Mouse (Mus musculus) forebrain, embryonic 12.5 days (tissue): ENCODE data around the gene Ubald1. TPM values are rescaled to one million over a fixed set of nuclear protein-coding genes. Genes with fewer than 3 reads are reported as not detected.

Source experiments
- ATAC-seq: fragments of 200-750 bp; cut with Nextera tagmentation; 2 replicates; pipeline ENCODE4 v1.8.0; 2017; ENCODE audit warnings: moderate TSS enrichment; ENCODE audit not compliant: low FRiP score
- H3K27ac ChIP-seq: fragments of 300-500 bp; sonication (generic); 2 replicates; pipeline ENCODE4 v1.5.1; 2016; ENCODE audit warnings: mild to moderate bottlenecking
- H3K27me3 ChIP-seq: fragments of 300-500 bp; sonication (generic); 2 replicates; pipeline ENCODE4 v1.6.1; 2016; ENCODE audit warnings: mild to moderate bottlenecking
- H3K36me3 ChIP-seq: fragments of 300-500 bp; sonication (generic); replicated peaks from 2 replicates; pipeline ENCODE4 v1.6.1; 2016; ENCODE audit warnings: mild to moderate bottlenecking
- H3K4me1 ChIP-seq: fragments of 300-500 bp; sonication (generic); 2 replicates; pipeline ENCODE4 v1.6.1; 2016
- H3K4me2 ChIP-seq: fragments of 300-500 bp; sonication (generic); 2 replicates; pipeline ENCODE4 v1.6.1; 2016; ENCODE audit warnings: mild to moderate bottlenecking, moderate library complexity
- H3K4me3 ChIP-seq: fragments of 300-500 bp; sonication (generic); replicated peaks from 2 replicates; pipeline ENCODE4 v1.5.1; 2016; ENCODE audit warnings: mild to moderate bottlenecking
- H3K9ac ChIP-seq: fragments of 300-500 bp; sonication (generic); 2 replicates; pipeline ENCODE4 v1.6.1; 2016; ENCODE audit warnings: mild to moderate bottlenecking
- H3K9me3 ChIP-seq: fragments of 300-500 bp; sonication (generic); 2 replicates; pipeline ENCODE4 v1.6.1; 2016
- whole genome bisulfite sequencing: fragments of 180-500 bp; shearing (Covaris S2); methylation state at CpG from one replicate; pipeline ENCODE4 v1.1.7; 2016; 5-methylcytosine and 5-hydroxymethylcytosine counted together
- polyA plus RNA-seq: library from polyadenylated mRNA; unstranded; fragments of >200 nt; fragmentation: Nextera tagmentation; extraction: Ambion mirVana; gene quantifications from 2 replicates; pipeline ENCODE4 v1.2.1, GENCODE M21; 2016

Ubald1 gene
- polyA plus RNA-seq, 1 experiment from 2014 or later = 23.8 TPM

- H3K9me3 ChIP-seq = no peaks in the 10 kb centered on the region
- H3K4me3 ChIP-seq = no peak overlapping the region
- no peak for ATAC-seq
- no peaks in the 10 kb centered on the region for H3K27me3 ChIP-seq
- H3K36me3 ChIP-seq = peaks cover 52% of the 10 kb centered on the region
- WGBS = 96% methylated on average over 8 of the region's 8 CpGs
- H3K4me2 ChIP-seq = no peak overlapping the region
- H3K9ac ChIP-seq = no peak overlapping the region
- peaks cover 3% of the 10 kb centered on the region; the same call in 1 of the 2 replicates for H3K4me1 ChIP-seq
- H3K27ac ChIP-seq = no peak overlapping the region
These were observed 30.6 kb upstream of the Ubald1 start for GRCm38 (mm10) chr16:4910758-4911157.

GRCm38 (mm10) chr16:4909745-4910144 is 29.6 kb upstream of the Ubald1 start:
- Histone ChIP-seq H3K4me2 (no peak overlapping the region), H3K4me3 (no peak overlapping the region), H3K9ac (no peak overlapping the region), H3K27me3 (no peaks in the 10 kb centered on the region), H3K27ac (no peak overlapping the region), H3K9me3 (no peaks in the 10 kb centered on the region), H3K4me1 (peaks cover 3% of the 10 kb centered on the region; the same call in 1 of the 2 replicates), H3K36me3 (peaks cover 45% of the 10 kb centered on the region)
- no peak for ATAC-seq
- 95% methylated on average over 2 of the region's 2 CpGs for WGBS

- Histone ChIP-seq H3K4me2 (no peak overlapping the region), H3K36me3 (peaks cover 45% of the 10 kb centered on the region), H3K4me3 (no peak overlapping the region), H3K4me1 (no peaks in the 10 kb centered on the region), H3K9ac (no peak overlapping the region), H3K27me3 (no peaks in the 10 kb centered on the region), H3K27ac (no peak overlapping the region), H3K9me3 (no peaks in the 10 kb centered on the region)
- ATAC-seq = no peak
- 53% methylated on average over 5 of the region's 5 CpGs for WGBS
These were observed 27.9 kb upstream of the Ubald1 start for GRCm38 (mm10) chr16:4907972-4908371.

GRCm38 (mm10) chr16:4907386-4907785 is 27.3 kb upstream of the Ubald1 start:
- Histone ChIP-seq H3K36me3 (peaks cover 40% of the 10 kb centered on the region), H3K9me3 (no peaks in the 10 kb centered on the region), H3K4me1 (no peaks in the 10 kb centered on the region), H3K27ac (no peak overlapping the region), H3K27me3 (no peaks in the 10 kb centered on the region), H3K9ac (no peak overlapping the region), H3K4me2 (no peak overlapping the region), H3K4me3 (no peak overlapping the region)
- 86% methylated on average over 2 of the region's 2 CpGs for WGBS
- ATAC-seq = no peak

GRCm38 (mm10) chr16:4906559-4906958 is 26.4 kb upstream of the Ubald1 start:
- Histone ChIP-seq H3K36me3 (peaks cover 32% of the 10 kb centered on the region), H3K27me3 (no peaks in the 10 kb centered on the region), H3K9me3 (no peaks in the 10 kb centered on the region), H3K9ac (no peak overlapping the region), H3K4me1 (no peaks in the 10 kb centered on the region), H3K27ac (no peak overlapping the region), H3K4me3 (no peak overlapping the region), H3K4me2 (no peak overlapping the region)
- ATAC-seq = no peak

GRCm38 (mm10) chr16:4905591-4905990 is 25.5 kb upstream of the Ubald1 start:
- ATAC-seq = no peak
- no peak overlapping the region for H3K27ac ChIP-seq
- peaks cover 7% of the 10 kb centered on the region; the same call in 1 of the 2 replicates for H3K4me1 ChIP-seq
- no peak overlapping the region for H3K9ac ChIP-seq
- no peaks in the 10 kb centered on the region for H3K9me3 ChIP-seq
- no peak overlapping the region for H3K4me2 ChIP-seq
- no peaks in the 10 kb centered on the region for H3K27me3 ChIP-seq
- 72% methylated on average over 1 of the region's 1 CpGs for WGBS
- H3K36me3 ChIP-seq = peaks cover 22% of the 10 kb centered on the region
- H3K4me3 ChIP-seq = no peak overlapping the region

GRCm38 (mm10) chr16:4904878-4905277 is 24.8 kb upstream of the Ubald1 start:
- no peak for ATAC-seq
- Histone ChIP-seq H3K9ac (no peak overlapping the region), H3K27ac (no peak overlapping the region), H3K9me3 (no peaks in the 10 kb centered on the region), H3K4me3 (no peak overlapping the region), H3K4me1 (peaks cover 7% of the 10 kb centered on the region; the same call in 1 of the 2 replicates), H3K36me3 (peaks cover 16% of the 10 kb centered on the region), H3K27me3 (no peaks in the 10 kb centered on the region), H3K4me2 (no peak overlapping the region)
- WGBS = 89% methylated on average over 3 of the region's 3 CpGs

- 87% methylated on average over 6 of the region's 6 CpGs for WGBS
- Histone ChIP-seq H3K9me3 (no peaks in the 10 kb centered on the region), H3K36me3 (peaks cover 4% of the 10 kb centered on the region; the same call in 1 of the 2 replicates), H3K4me1 (peaks cover 10% of the 10 kb centered on the region; the same call in 1 of the 2 replicates), H3K4me2 (no peak overlapping the region), H3K27ac (no peak overlapping the region), H3K27me3 (no peaks in the 10 kb centered on the region), H3K9ac (no peak overlapping the region), H3K4me3 (no peak overlapping the region)
- ATAC-seq = no peak
These were observed 23.5 kb upstream of the Ubald1 start for GRCm38 (mm10) chr16:4903491-4904102.

GRCm38 (mm10) chr16:4902390-4902789 is 22.3 kb upstream of the Ubald1 start:
- ATAC-seq = no peak
- Histone ChIP-seq H3K4me3 (no peak overlapping the region), H3K27ac (no peak overlapping the region), H3K9ac (no peak overlapping the region), H3K27me3 (no peaks in the 10 kb centered on the region), H3K4me1 (peaks cover 10% of the 10 kb centered on the region; the same call in 1 of the 2 replicates), H3K36me3 (peaks cover 1% of the 10 kb centered on the region; the same call in 1 of the 2 replicates), H3K9me3 (no peaks in the 10 kb centered on the region), H3K4me2 (no peak overlapping the region)
- 80% methylated on average over 2 of the region's 2 CpGs for WGBS

GRCm38 (mm10) chr16:4901167-4901566 is 21.1 kb upstream of the Ubald1 start:
- no peak overlapping the region for H3K4me3 ChIP-seq
- peaks cover 10% of the 10 kb centered on the region; the same call in 1 of the 2 replicates for H3K4me1 ChIP-seq
- H3K27ac ChIP-seq = no peak overlapping the region
- no peak overlapping the region for H3K4me2 ChIP-seq
- H3K27me3 ChIP-seq = no peaks in the 10 kb centered on the region
- H3K9me3 ChIP-seq = no peaks in the 10 kb centered on the region
- WGBS = 54% methylated on average over 7 of the region's 7 CpGs
- no peak; the same call in 1 of the 2 replicates for ATAC-seq
- no peak overlapping the region for H3K9ac ChIP-seq
- H3K36me3 ChIP-seq = no peaks in the 10 kb centered on the region

GRCm38 (mm10) chr16:4899711-4900110 is 19.6 kb upstream of the Ubald1 start:
- H3K4me1 ChIP-seq = peaks cover 10% of the 10 kb centered on the region; the same call in 1 of the 2 replicates
- 83% methylated on average over 2 of the region's 2 CpGs for WGBS
- H3K27ac ChIP-seq = no peak overlapping the region
- H3K36me3 ChIP-seq = no peaks in the 10 kb centered on the region
- H3K9me3 ChIP-seq = no peaks in the 10 kb centered on the region
- H3K4me3 ChIP-seq = no peak overlapping the region
- ATAC-seq = no peak
- no peak overlapping the region for H3K4me2 ChIP-seq
- no peak overlapping the region for H3K9ac ChIP-seq
- no peaks in the 10 kb centered on the region for H3K27me3 ChIP-seq

- no peaks in the 10 kb centered on the region for H3K36me3 ChIP-seq
- ATAC-seq = no peak
- no peak overlapping the region for H3K9ac ChIP-seq
- H3K27ac ChIP-seq = no peak overlapping the region
- H3K27me3 ChIP-seq = no peaks in the 10 kb centered on the region
- WGBS = 88% methylated on average over 6 of the region's 6 CpGs
- no peaks in the 10 kb centered on the region for H3K9me3 ChIP-seq
- H3K4me2 ChIP-seq = no peak overlapping the region
- peaks cover 10% of the 10 kb centered on the region; the same call in 1 of the 2 replicates for H3K4me1 ChIP-seq
- H3K4me3 ChIP-seq = no peak overlapping the region
These were observed 18.8 kb upstream of the Ubald1 start for GRCm38 (mm10) chr16:4898881-4899280.

- WGBS = 55% methylated on average over 7 of the region's 7 CpGs
- no peaks in the 10 kb centered on the region for H3K9me3 ChIP-seq
These were observed 17.1 kb upstream of the Ubald1 start for GRCm38 (mm10) chr16:4897146-4897730.

More at GRCm38 (mm10) chr16:4897146-4897730, 17.1 kb upstream of the Ubald1 start:
- Histone ChIP-seq H3K9ac (no peak overlapping the region), H3K27me3 (no peaks in the 10 kb centered on the region), H3K4me2 (no peak overlapping the region), H3K4me1 (peaks cover 10% of the 10 kb centered on the region; the same call in 1 of the 2 replicates), H3K4me3 (no peak overlapping the region), H3K27ac (no peak overlapping the region), H3K36me3 (no peaks in the 10 kb centered on the region)
- ATAC-seq = no peak
